Mouse (Mus musculus) forebrain, postnatal 0 days (tissue): ENCODE data around the gene Wdr82. TPM values are rescaled to one million over a fixed set of nuclear protein-coding genes. Genes with fewer than 3 reads are reported as not detected.

Source experiments
- ATAC-seq: fragments of 200-750 bp; cut with Nextera tagmentation; 2 replicates; pipeline ENCODE4 v1.8.0; 2017; ENCODE audit warnings: mild to moderate bottlenecking, moderate library complexity
- DNase-seq: peaks from one replicate; pipeline ENCODE4 v3.0.0-alpha.2; 2015
- H3K27ac ChIP-seq: fragments of 300-500 bp; sonication (generic); 2 replicates; pipeline ENCODE4 v1.5.1; 2014; ENCODE audit warnings: low read depth, mild to moderate bottlenecking, antibody characterized with exemption, low read length, moderate library complexity, mixed read lengths
- H3K27me3 ChIP-seq: fragments of 300-500 bp; sonication (generic); 2 replicates; pipeline ENCODE4 v1.6.1; 2014; ENCODE audit warnings: mild to moderate bottlenecking, low read length, mixed read lengths; ENCODE audit not compliant: insufficient read depth
- H3K36me3 ChIP-seq: fragments of 300-500 bp; sonication (generic); 2 replicates; pipeline ENCODE4 v1.6.1; 2014; ENCODE audit warnings: mild to moderate bottlenecking, moderate library complexity; ENCODE audit not compliant: insufficient read depth
- H3K4me1 ChIP-seq: fragments of 300-500 bp; sonication (generic); 2 replicates; pipeline ENCODE4 v1.6.1; 2014; ENCODE audit warnings: antibody characterized with exemption; ENCODE audit not compliant: insufficient read depth
- H3K4me2 ChIP-seq: fragments of 300-500 bp; sonication (generic); 2 replicates; pipeline ENCODE4 v1.6.1; 2014; ENCODE audit warnings: low read depth, mild to moderate bottlenecking, moderate library complexity
- H3K4me3 ChIP-seq: fragments of 300-500 bp; sonication (generic); 2 replicates; pipeline ENCODE4 v1.5.1; 2014; ENCODE audit warnings: low read depth, low read length, mixed read lengths
- H3K9ac ChIP-seq: fragments of 300-500 bp; sonication (generic); 2 replicates; pipeline ENCODE4 v1.6.1; 2014; ENCODE audit warnings: mild to moderate bottlenecking
- H3K9me3 ChIP-seq: fragments of 300-500 bp; sonication (generic); 2 replicates; pipeline ENCODE4 v1.6.1; 2016; ENCODE audit warnings: low read length
- CTCF ChIP-seq: sonication (generic); IDR thresholded peaks from 2 replicates; pipeline ENCODE4 v1.5.1; 2016; ENCODE audit warnings: antibody characterized with exemption, control low read depth, low read depth
- WGBS: fragments of 180-500 bp; shearing (Covaris S2); extraction: QIAGEN DNeasy Blood & Tissue Kit; methylation state at CpG from one replicate; pipeline ENCODE4 v1.1.7; 2014; 5-methylcytosine and 5-hydroxymethylcytosine counted together
- microRNA counts: library from miRNA; unstranded; fragments of <30 nt; microRNA quantifications from one replicate; lab custom pipeline; 2015
- microRNA-seq, 2 experiments: library from miRNA; unstranded; fragments of <30 nt; microRNA quantifications; one replicate each; pipeline ENCODE4; 2016
- polyA plus RNA-seq: library from polyadenylated mRNA; unstranded; fragments of >200 nt; fragmentation: Nextera tagmentation; extraction: Ambion mirVana; gene quantifications from 2 replicates; pipeline ENCODE4 v1.2.1, GENCODE M21; 2015
- total RNA-seq: library from RNA; depleted of rRNA; stranded (reverse); fragments of >200 nt; gene quantifications from 2 replicates; pipeline ENCODE4 v1.2.3, GENCODE M21; 2014; rRNA removed

Wdr82 gene
- total and polyA plus RNA-seq, 2 experiments from 2014 or later, result 32.5 to 261 TPM

GRCm38 (mm10) chr9:106236818-106237211, 66.1 kb downstream of the Wdr82 start:
- DNase-seq, result no peak
- no peak overlapping the region for H3K4me2 ChIP-seq
- H3K4me3 ChIP-seq, result no peak overlapping the region
- peaks cover 88% of the 10 kb centered on the region for H3K36me3 ChIP-seq
- H3K9me3 ChIP-seq, result no peaks in the 10 kb centered on the region
- ATAC-seq, result no peak
- no peaks in the 10 kb centered on the region for H3K4me1 ChIP-seq
- H3K27ac ChIP-seq, result no peak overlapping the region
- no peaks in the 10 kb centered on the region for H3K27me3 ChIP-seq
- whole genome bisulfite sequencing, result 78% methylated on average over 3 of the region's 3 CpGs
- H3K9ac ChIP-seq, result no peak overlapping the region
- TF ChIP-seq CTCF, result no peak

- H3K9me3 ChIP-seq, result no peaks in the 10 kb centered on the region
- H3K27ac ChIP-seq, result no peak overlapping the region
- H3K27me3 ChIP-seq, result no peaks in the 10 kb centered on the region
- 88% methylated on average over 8 of the region's 8 CpGs for WGBS
- no peak for TF ChIP-seq CTCF
- no peaks in the 10 kb centered on the region for H3K4me1 ChIP-seq
- no peak overlapping the region for H3K4me3 ChIP-seq
- DNase-seq (no peak), ATAC-seq (no peak)
- H3K4me2 ChIP-seq, result no peak overlapping the region
- no peak overlapping the region for H3K9ac ChIP-seq
- peaks cover 93% of the 10 kb centered on the region for H3K36me3 ChIP-seq
Observed at GRCm38 (mm10) chr9:106237401-106237800, 66.7 kb downstream of the Wdr82 start.

GRCm38 (mm10) chr9:106237878-106238277, 67.2 kb downstream of the Wdr82 start:
- ATAC-seq (no peak), DNase-seq (no peak)
- WGBS, result 94% methylated on average over 10 of the region's 10 CpGs
- TF ChIP-seq CTCF, result no peak
- Histone ChIP-seq H3K4me3 (no peak overlapping the region), H3K36me3 (peaks cover 92% of the 10 kb centered on the region), H3K9me3 (no peaks in the 10 kb centered on the region), H3K27me3 (no peaks in the 10 kb centered on the region), H3K27ac (no peak overlapping the region), H3K9ac (no peak overlapping the region), H3K4me2 (no peak overlapping the region), H3K4me1 (no peaks in the 10 kb centered on the region)

MicroRNAs encoded within 50 kb of the gene (microRNA counts, 519-probe panel; counts per million panel counts)
- 7,955 counts per million, percentile 97 among the panel's probes with 10 or more counts for microRNA mmu-let-7g (lab: Ali Mortazavi, UCI)

Small RNA genes lying within 50 kb of the gene (microRNA-seq; reads per million reads assigned to microRNA genes)
- gene Mir135a-1, result 182 to 192 reads per million in 2 experiments
- 68,882 to 80,663 reads per million in 2 experiments for gene Mirlet7g

Other genes starting within 250 kb of the Wdr82 start
- gene Col6a5, start 210.3 kb upstream of the Wdr82 start, total RNA-seq, result 1.1 and 1.3 TPM in 2 replicates
- gene Col6a5, start 210.3 kb upstream of the Wdr82 start, polyA plus RNA-seq, result 0.11 and 0.40 TPM in 2 replicates
- gene Col6a4, start 74.1 kb upstream of the Wdr82 start, total RNA-seq, result 0.81 and 2.0 TPM in 2 replicates
- 0.92 and 1.1 TPM in 2 replicates for gene Col6a4, start 74.1 kb upstream of the Wdr82 start, polyA plus RNA-seq
- 2.0 and 3.0 TPM in 2 replicates for gene Glyctk, start 12.8 kb upstream of the Wdr82 start, total RNA-seq
- 1.1 TPM in 2 replicates for gene Glyctk, start 12.8 kb upstream of the Wdr82 start, polyA plus RNA-seq
- gene Ppm1m, start 28.8 kb downstream of the Wdr82 start, total RNA-seq, result 16.5 and 20.6 TPM in 2 replicates
- 13.7 and 17.7 TPM in 2 replicates for gene Ppm1m, start 28.8 kb downstream of the Wdr82 start, polyA plus RNA-seq
- 63.1 and 74.6 TPM in 2 replicates for gene Twf2, start 32.2 kb downstream of the Wdr82 start, total RNA-seq
- 50.9 and 55.6 TPM in 2 replicates for gene Twf2, start 32.2 kb downstream of the Wdr82 start, polyA plus RNA-seq
- 0.08 and 0.14 TPM in 2 replicates for gene Tlr9, start 51.7 kb downstream of the Wdr82 start, total RNA-seq
- gene Tlr9, start 51.7 kb downstream of the Wdr82 start, polyA plus RNA-seq, result 0.04 TPM in 1 of 2 replicates, not detected in the other
- gene Alas1, start 77.7 kb downstream of the Wdr82 start, total RNA-seq, result 58.4 and 68.4 TPM in 2 replicates
- 70.4 and 77.8 TPM in 2 replicates for gene Alas1, start 77.7 kb downstream of the Wdr82 start, polyA plus RNA-seq
- 5.8 and 7.6 TPM in 2 replicates for gene Poc1a, start 110.1 kb downstream of the Wdr82 start, total RNA-seq
- 12.0 and 14.3 TPM in 2 replicates for gene Poc1a, start 110.1 kb downstream of the Wdr82 start, polyA plus RNA-seq
- 43.5 and 44.5 TPM in 2 replicates for gene Dusp7, start 197.7 kb downstream of the Wdr82 start, total RNA-seq
- gene Dusp7, start 197.7 kb downstream of the Wdr82 start, polyA plus RNA-seq, result 16.5 and 16.7 TPM in 2 replicates